Mouse (Mus musculus): ENCODE measurements at regions not wholly inside any gene's neighbourhood (a gene's known extent, or its start where the extent isn't known, plus 50 kb on each side); places are given as distances from the start of the nearest gene placed in this dataset.

DNA sequence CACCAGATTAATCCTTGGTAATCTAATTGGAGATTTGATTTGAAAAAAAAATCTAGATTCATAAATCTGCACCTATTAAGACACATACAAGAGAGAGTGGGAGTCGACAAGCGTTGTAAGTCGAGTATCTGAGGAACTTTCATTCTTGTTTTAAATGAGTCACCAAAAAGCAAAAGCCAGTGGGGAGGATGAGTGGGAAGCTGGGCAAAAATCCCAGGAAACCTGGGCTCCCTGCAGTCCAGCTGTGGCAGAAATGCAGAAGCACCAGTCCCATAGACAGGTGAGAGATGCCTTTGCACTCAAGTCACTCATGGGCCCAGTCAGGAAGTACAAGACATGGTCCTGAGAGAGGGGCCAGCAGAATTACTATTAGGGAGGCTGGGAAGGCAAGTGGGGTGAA is 303.9 kb downstream of the Dcdc2c start:
- no peak for TF ChIP-seq POLR2A (IDR thresholded peaks at IDR 0.05; ENCODE audit: insufficient read depth, low read depth, low read length)
- TF ChIP-seq CTCF (IDR thresholded peaks at IDR 0.05; ENCODE audit: insufficient read depth, low read depth, low read length), result no peak

Data from olfactory bulb, adult 2 months (tissue).